Mouse (Mus musculus) limb, embryonic 11.5 days (tissue): ENCODE results near the gene Slc5a11. TPM values are rescaled to one million over a fixed set of nuclear protein-coding genes. Genes with fewer than 3 reads are reported as not detected.

Experiments
- ATAC-seq: fragments of 200-750 bp; cut with Nextera tagmentation; 2 replicates; pipeline ENCODE4 v1.8.0; 2017; ENCODE audit warnings: low read depth; ENCODE audit not compliant: insufficient number of reproducible peaks, low FRiP score, low TSS enrichment
- DNase-seq: peaks from one replicate; pipeline ENCODE4 v3.0.0-alpha.2; 2015; ENCODE audit warnings: low spot score
- H3K27ac ChIP-seq: fragments of 300-500 bp; sonication (generic); replicated peaks from 2 replicates; pipeline ENCODE4 v1.5.1; 2014; ENCODE audit warnings: low read depth, mild to moderate bottlenecking, low read length
- H3K27me3 ChIP-seq: fragments of 300-500 bp; sonication (generic); 2 replicates; pipeline ENCODE4 v1.6.1; 2014; ENCODE audit warnings: mild to moderate bottlenecking, low read length, mixed read lengths; ENCODE audit not compliant: control insufficient read depth, insufficient read depth
- H3K36me3 ChIP-seq: fragments of 300-500 bp; sonication (generic); 2 replicates; pipeline ENCODE4 v1.6.1; 2014; ENCODE audit warnings: mild to moderate bottlenecking, low read length, moderate library complexity, mixed read lengths; ENCODE audit not compliant: control insufficient read depth, insufficient read depth
- H3K4me1 ChIP-seq: fragments of 300-500 bp; sonication (generic); 2 replicates; pipeline ENCODE4 v1.6.1; 2014; ENCODE audit warnings: low read length, mixed read lengths; ENCODE audit not compliant: control insufficient read depth, insufficient read depth
- H3K4me2 ChIP-seq: fragments of 300-500 bp; sonication (generic); 2 replicates; pipeline ENCODE4 v1.6.1; 2014; ENCODE audit warnings: low read depth, mild to moderate bottlenecking, moderate library complexity; ENCODE audit not compliant: severe bottlenecking
- H3K4me3 ChIP-seq: fragments of 300-500 bp; sonication (generic); 2 replicates; pipeline ENCODE4 v1.5.1; 2014; ENCODE audit warnings: low read depth, low read length
- H3K9ac ChIP-seq: fragments of 300-500 bp; sonication (generic); 2 replicates; pipeline ENCODE4 v1.6.1; 2014; ENCODE audit warnings: mild to moderate bottlenecking, low read length
- H3K9me3 ChIP-seq: fragments of 300-500 bp; sonication (generic); 2 replicates; pipeline ENCODE4 v1.6.1; 2016; ENCODE audit warnings: low read length; ENCODE audit not compliant: control insufficient read depth
- WGBS: fragments of 180-500 bp; shearing (Covaris S2); extraction: QIAGEN DNeasy Blood & Tissue Kit; methylation state at CpG from one replicate; pipeline ENCODE4 v1.1.7; 2014; 5-methylcytosine and 5-hydroxymethylcytosine counted together
- polyA plus RNA-seq: library from polyadenylated mRNA; unstranded; fragments of >200 nt; fragmentation: Nextera tagmentation; extraction: Ambion mirVana; gene quantifications from 2 replicates; pipeline ENCODE4 v1.2.1, GENCODE M21; 2014

The Slc5a11 gene
- polyA plus RNA-seq, 1 experiment from 2014 or later = not detected

DNA sequence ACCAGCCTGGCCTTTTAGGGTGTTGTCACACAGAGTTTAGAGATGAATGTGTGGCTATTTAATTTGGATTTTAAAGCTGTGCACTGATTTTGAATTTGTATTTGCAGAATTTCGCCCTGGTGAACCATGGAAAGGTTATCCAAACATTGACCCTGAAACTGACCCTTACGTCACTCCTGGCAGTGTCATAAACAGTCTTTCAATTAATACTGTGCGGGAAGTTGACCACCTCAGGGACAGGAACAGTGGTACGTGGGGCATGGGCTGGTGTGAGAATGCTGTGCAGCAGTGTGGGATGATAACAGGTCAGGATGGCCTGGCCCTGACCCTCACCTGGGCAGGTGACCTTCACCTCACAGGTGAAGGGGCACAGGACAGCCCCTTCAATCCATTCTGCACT lies 27.3 kb upstream of the Slc5a11 start:
- no peak overlapping the region for H3K27ac ChIP-seq
- H3K27me3 ChIP-seq = no peaks in the 10 kb centered on the region
- H3K4me3 ChIP-seq = no peak overlapping the region
- H3K4me1 ChIP-seq = no peaks in the 10 kb centered on the region
- DNase-seq (no peak), ATAC-seq (no peak)
- peaks cover 46% of the 10 kb centered on the region for H3K36me3 ChIP-seq
- no peak overlapping the region for H3K9ac ChIP-seq
- no peak overlapping the region for H3K4me2 ChIP-seq
- no peaks in the 10 kb centered on the region for H3K9me3 ChIP-seq
- 90% methylated on average over 4 of the region's 4 CpGs for WGBS

GRCm38 (mm10) chr7:123188462-123188861 lies 26.1 kb upstream of the Slc5a11 start:
- Histone ChIP-seq H3K27ac (no peak overlapping the region), H3K36me3 (peaks cover 46% of the 10 kb centered on the region), H3K4me3 (no peak overlapping the region), H3K27me3 (no peaks in the 10 kb centered on the region), H3K9me3 (no peaks in the 10 kb centered on the region), H3K9ac (no peak overlapping the region), H3K4me1 (no peaks in the 10 kb centered on the region), H3K4me2 (no peak overlapping the region)
- ATAC-seq = no peak
- 82% methylated on average over 3 of the region's 3 CpGs for WGBS
- no peak for DNase-seq

DNA sequence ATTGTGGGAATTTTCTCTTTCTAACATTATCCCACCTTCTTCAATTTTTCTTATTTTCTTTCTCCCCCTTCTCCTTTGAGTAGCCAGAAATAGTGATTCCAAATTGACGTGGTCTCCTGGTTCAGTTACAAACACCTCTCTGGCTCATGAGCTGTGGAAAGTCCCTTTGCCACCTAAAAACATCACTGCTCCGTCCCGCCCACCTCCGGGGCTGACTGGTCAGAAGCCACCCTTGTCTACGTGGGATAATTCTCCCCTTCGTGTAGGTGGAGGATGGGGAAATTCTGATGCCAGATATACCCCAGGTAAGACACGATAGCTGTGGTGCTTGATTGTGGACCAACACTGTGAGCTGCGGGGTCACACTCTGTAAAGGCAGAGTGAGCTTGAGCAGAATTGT lies 24.8 kb upstream of the Slc5a11 start:
- H3K9ac ChIP-seq = no peak overlapping the region
- ATAC-seq (no peak), DNase-seq (no peak)
- no peaks in the 10 kb centered on the region for H3K4me1 ChIP-seq
- no peaks in the 10 kb centered on the region for H3K9me3 ChIP-seq
- peaks cover 40% of the 10 kb centered on the region for H3K36me3 ChIP-seq
- H3K4me2 ChIP-seq = no peak overlapping the region
- WGBS = 96% methylated on average over 8 of the region's 8 CpGs
- H3K27me3 ChIP-seq = no peaks in the 10 kb centered on the region
- no peak overlapping the region for H3K27ac ChIP-seq
- no peak overlapping the region for H3K4me3 ChIP-seq

DNA sequence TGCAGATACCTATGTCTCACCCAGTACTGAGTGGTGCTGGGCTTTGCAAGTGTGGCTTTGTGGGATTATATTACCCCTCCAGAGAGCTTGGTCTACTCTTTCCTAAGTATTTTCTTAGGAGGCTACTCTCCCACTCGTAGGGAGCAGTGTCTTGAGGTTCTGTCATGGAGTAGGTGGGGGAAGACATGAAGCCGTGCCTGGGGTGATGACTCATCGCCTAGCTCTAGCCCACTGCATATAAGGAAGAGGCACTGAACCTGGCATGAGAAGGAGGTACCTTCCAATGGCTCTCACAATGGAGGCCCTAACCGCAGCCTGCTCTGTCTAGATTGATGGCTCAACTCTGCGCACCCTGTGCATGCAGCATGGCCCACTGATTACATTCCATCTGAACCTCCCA lies 22.8 kb upstream of the Slc5a11 start:
- peaks cover 37% of the 10 kb centered on the region for H3K36me3 ChIP-seq
- DNase-seq (no peak), ATAC-seq (no peak)
- no peak overlapping the region for H3K4me3 ChIP-seq
- H3K9me3 ChIP-seq = no peaks in the 10 kb centered on the region
- H3K4me1 ChIP-seq = no peaks in the 10 kb centered on the region
- H3K27me3 ChIP-seq = no peaks in the 10 kb centered on the region
- no peak overlapping the region for H3K9ac ChIP-seq
- H3K4me2 ChIP-seq = no peak overlapping the region
- no peak overlapping the region for H3K27ac ChIP-seq
- WGBS = 96% methylated on average over 5 of the region's 5 CpGs

- H3K4me3 ChIP-seq = no peak overlapping the region
- H3K4me1 ChIP-seq = no peaks in the 10 kb centered on the region
- H3K9ac ChIP-seq = no peak overlapping the region
- no peak overlapping the region for H3K27ac ChIP-seq
- peaks cover 29% of the 10 kb centered on the region for H3K36me3 ChIP-seq
- H3K27me3 ChIP-seq = no peaks in the 10 kb centered on the region
- H3K9me3 ChIP-seq = no peaks in the 10 kb centered on the region
- DNase-seq (no peak), ATAC-seq (no peak)
- WGBS = 97% methylated on average over 12 of the region's 12 CpGs
- H3K4me2 ChIP-seq = no peak overlapping the region
These were observed 21.4 kb upstream of the Slc5a11 start for GRCm38 (mm10) chr7:123193201-123193600.

DNA sequence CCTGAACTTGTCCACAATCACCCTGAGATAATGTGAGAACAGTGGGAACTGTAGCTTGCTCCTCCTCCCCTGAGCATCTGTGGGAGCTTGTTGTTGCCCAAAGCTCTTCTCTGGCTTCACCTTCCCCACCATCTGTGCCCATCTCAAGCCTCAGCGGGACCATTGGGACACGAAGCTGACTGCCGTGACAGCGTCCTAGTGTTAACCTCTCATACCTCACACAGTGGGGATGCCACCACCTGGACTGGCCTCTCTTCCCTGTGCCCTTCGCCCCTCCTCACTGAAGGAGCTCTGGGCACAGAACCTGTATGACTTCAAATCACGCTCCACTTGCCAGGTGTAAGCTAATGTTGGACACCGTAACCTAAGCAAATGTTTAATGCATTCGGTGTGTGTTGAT lies 19.9 kb upstream of the Slc5a11 start:
- DNase-seq = no peak

GRCm38 (mm10) chr7:123196432-123196831 lies 18.1 kb upstream of the Slc5a11 start:
- 87% methylated on average over 5 of the region's 5 CpGs for WGBS
- no peaks in the 10 kb centered on the region for H3K9me3 ChIP-seq
- no peak overlapping the region for H3K4me2 ChIP-seq
- H3K4me3 ChIP-seq = no peak overlapping the region
- ATAC-seq (no peak), DNase-seq (no peak)
- H3K4me1 ChIP-seq = no peaks in the 10 kb centered on the region
- peaks cover 9% of the 10 kb centered on the region; the same call in 1 of the 2 replicates for H3K36me3 ChIP-seq
- H3K27me3 ChIP-seq = no peaks in the 10 kb centered on the region
- no peak overlapping the region for H3K9ac ChIP-seq
- H3K27ac ChIP-seq = no peak overlapping the region

More for the DNA sequence above, 19.9 kb upstream of the Slc5a11 start:
- H3K9ac ChIP-seq = no peak overlapping the region
- no peak overlapping the region for H3K4me3 ChIP-seq
- no peaks in the 10 kb centered on the region for H3K4me1 ChIP-seq
- H3K36me3 ChIP-seq = peaks cover 17% of the 10 kb centered on the region; the same call in 1 of the 2 replicates
- ATAC-seq = no peak
- no peak overlapping the region for H3K4me2 ChIP-seq
- H3K9me3 ChIP-seq = no peaks in the 10 kb centered on the region
- no peak overlapping the region for H3K27ac ChIP-seq
- WGBS = 94% methylated on average over 8 of the region's 8 CpGs
- H3K27me3 ChIP-seq = no peaks in the 10 kb centered on the region

DNA sequence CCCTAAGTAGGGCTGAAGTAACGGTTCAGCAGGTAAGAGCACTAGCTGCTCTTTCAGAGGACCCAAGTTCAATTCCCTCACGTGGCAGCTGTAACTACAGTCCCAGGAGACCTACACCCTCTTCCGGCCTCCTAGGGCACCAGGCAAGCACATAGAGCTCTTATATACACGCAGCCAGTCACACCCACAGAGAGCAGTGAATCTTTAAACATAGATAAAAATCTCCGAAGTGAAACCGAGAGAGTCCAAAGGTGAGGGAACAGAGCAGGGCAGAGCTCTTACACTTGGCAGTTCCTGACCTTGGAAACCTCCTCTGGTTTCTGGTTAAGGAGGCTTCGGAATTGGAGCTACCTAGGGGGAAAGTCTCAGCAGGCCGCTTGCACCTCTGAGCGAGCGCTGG lies 15.9 kb upstream of the Slc5a11 start:
- Histone ChIP-seq H3K36me3 (peaks cover 3% of the 10 kb centered on the region; the same call in 1 of the 2 replicates), H3K4me3 (no peak overlapping the region), H3K9me3 (no peaks in the 10 kb centered on the region), H3K9ac (no peak overlapping the region), H3K27ac (no peak overlapping the region), H3K4me2 (no peak overlapping the region), H3K4me1 (no peaks in the 10 kb centered on the region), H3K27me3 (no peaks in the 10 kb centered on the region)
- DNase-seq (no peak), ATAC-seq (no peak)
- WGBS = 82% methylated on average over 10 of the region's 10 CpGs

DNA sequence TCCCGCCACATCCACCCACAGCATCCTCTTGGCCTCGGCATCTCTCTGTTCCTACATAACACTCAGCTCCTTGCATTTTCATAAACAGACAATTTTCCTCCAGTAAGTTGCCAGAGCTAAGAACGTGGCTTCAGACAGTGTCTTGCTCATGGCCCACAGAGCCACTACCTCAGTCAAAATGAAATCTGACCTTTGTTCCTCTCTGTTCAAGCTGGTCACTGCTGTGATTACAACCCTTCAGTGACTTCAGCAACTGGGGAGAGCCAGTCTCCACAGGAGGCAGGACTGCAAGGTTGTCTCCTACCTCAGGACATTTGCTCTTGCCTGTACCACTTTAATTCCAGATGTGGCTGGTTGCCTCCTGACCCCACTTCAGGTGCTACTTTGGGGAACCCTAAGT lies 15.4 kb upstream of the Slc5a11 start:
- H3K4me1 ChIP-seq = no peaks in the 10 kb centered on the region
- no peak overlapping the region for H3K9ac ChIP-seq
- H3K27me3 ChIP-seq = no peaks in the 10 kb centered on the region
- peaks cover 3% of the 10 kb centered on the region; the same call in 1 of the 2 replicates for H3K36me3 ChIP-seq
- H3K4me2 ChIP-seq = no peak overlapping the region
- DNase-seq = no peak
- H3K9me3 ChIP-seq = no peaks in the 10 kb centered on the region
- no peak overlapping the region for H3K4me3 ChIP-seq
- H3K27ac ChIP-seq = no peak overlapping the region
- ATAC-seq = no peak
- 80% methylated on average over 3 of the region's 3 CpGs for WGBS
